Mouse (Mus musculus) liver, embryonic 12.5 days (tissue): Measurements from ENCODE around the gene Prss21. TPM values are rescaled to one million over a fixed set of nuclear protein-coding genes. Genes with fewer than 3 reads are reported as not detected.
"Not testable (repeated sequence)": the region's sequence is repeated elsewhere in the genome, so short reads cannot be mapped to it uniquely, and the experiment has no call there.

Source experiments
- ATAC-seq: fragments of 200-750 bp; cut with Nextera tagmentation; 2 replicates; pipeline ENCODE4 v1.8.0; 2017; ENCODE audit warnings: moderate number of reproducible peaks, mild to moderate bottlenecking, moderate library complexity
- H3K27ac ChIP-seq: fragments of 300-500 bp; sonication (generic); 2 replicates; pipeline ENCODE4 v1.5.1; 2016; ENCODE audit warnings: mild to moderate bottlenecking
- H3K27me3 ChIP-seq: fragments of 300-500 bp; sonication (generic); replicated peaks from 2 replicates; pipeline ENCODE4 v1.6.1; 2016; ENCODE audit warnings: mild to moderate bottlenecking, moderate library complexity
- H3K36me3 ChIP-seq: fragments of 300-500 bp; sonication (generic); 2 replicates; pipeline ENCODE4 v1.6.1; 2016; ENCODE audit warnings: mild to moderate bottlenecking, moderate library complexity
- H3K4me1 ChIP-seq: fragments of 300-500 bp; sonication (generic); 2 replicates; pipeline ENCODE4 v1.6.1; 2016
- H3K4me2 ChIP-seq: fragments of 300-500 bp; sonication (generic); 2 replicates; pipeline ENCODE4 v1.6.1; 2016; ENCODE audit warnings: mild to moderate bottlenecking, moderate library complexity
- H3K4me3 ChIP-seq: fragments of 300-500 bp; sonication (generic); 2 replicates; pipeline ENCODE4 v1.5.1; 2016; ENCODE audit warnings: mild to moderate bottlenecking, moderate library complexity
- H3K9ac ChIP-seq: fragments of 300-500 bp; sonication (generic); 2 replicates; pipeline ENCODE4 v1.6.1; 2016; ENCODE audit warnings: mild to moderate bottlenecking, moderate library complexity
- H3K9me3 ChIP-seq: fragments of 300-500 bp; sonication (generic); replicated peaks from 2 replicates; pipeline ENCODE4 v1.6.1; 2016; ENCODE audit warnings: mild to moderate bottlenecking, moderate library complexity
- WGBS: fragments of 180-500 bp; shearing (Covaris S2); methylation state at CpG from one replicate; pipeline ENCODE4 v1.1.7; 2016; ENCODE audit not compliant: insufficient replicate concordance; 5-methylcytosine and 5-hydroxymethylcytosine counted together
- microRNA-seq: library from miRNA; unstranded; fragments of <30 nt; microRNA quantifications from one replicate; pipeline ENCODE4, GENCODE M21; 2017
- polyA plus RNA-seq: library from polyadenylated mRNA; unstranded; fragments of >200 nt; fragmentation: Nextera tagmentation; extraction: Ambion mirVana; gene quantifications from 2 replicates; pipeline ENCODE4 v1.2.1, GENCODE M21; 2016

Prss21 gene
- polyA plus RNA-seq, 1 experiment from 2014 or later: not detected

- no peak overlapping the region for H3K27ac ChIP-seq
- no peak overlapping the region for H3K9ac ChIP-seq
- H3K36me3 ChIP-seq: no peaks in the 10 kb centered on the region
- no peak overlapping the region for H3K4me3 ChIP-seq
- ATAC-seq: no peak
- H3K4me1 ChIP-seq: no peaks in the 10 kb centered on the region
- H3K27me3 ChIP-seq: no peaks in the 10 kb centered on the region
- WGBS: 41% methylated on average over 8 of the region's 8 CpGs
- H3K9me3 ChIP-seq: no peaks in the 10 kb centered on the region
- no peak overlapping the region for H3K4me2 ChIP-seq
These were observed 6.3 kb downstream of the Prss21 start for GRCm38 (mm10) chr17:23873884-23874856.

- Histone ChIP-seq H3K36me3 (no peaks in the 10 kb centered on the region), H3K9me3 (no peaks in the 10 kb centered on the region), H3K4me3 (no peak overlapping the region), H3K4me2 (no peak overlapping the region), H3K27me3 (no peaks in the 10 kb centered on the region), H3K27ac (no peak overlapping the region), H3K4me1 (no peaks in the 10 kb centered on the region), H3K9ac (no peak overlapping the region)
- ATAC-seq: no peak
- WGBS: 35% methylated on average over 3 of the region's 3 CpGs
These were observed 8.9 kb downstream of the Prss21 start for GRCm38 (mm10) chr17:23876741-23877140.

GRCm38 (mm10) chr17:23877166-23877565 is 9.3 kb downstream of the Prss21 start:
- Histone ChIP-seq H3K4me3 (no peak overlapping the region), H3K4me1 (no peaks in the 10 kb centered on the region), H3K36me3 (no peaks in the 10 kb centered on the region), H3K9ac (no peak overlapping the region), H3K4me2 (no peak overlapping the region), H3K9me3 (no peaks in the 10 kb centered on the region), H3K27me3 (no peaks in the 10 kb centered on the region), H3K27ac (no peak overlapping the region)
- no peak for ATAC-seq
- 81% methylated on average over 2 of the region's 2 CpGs for WGBS

DNA sequence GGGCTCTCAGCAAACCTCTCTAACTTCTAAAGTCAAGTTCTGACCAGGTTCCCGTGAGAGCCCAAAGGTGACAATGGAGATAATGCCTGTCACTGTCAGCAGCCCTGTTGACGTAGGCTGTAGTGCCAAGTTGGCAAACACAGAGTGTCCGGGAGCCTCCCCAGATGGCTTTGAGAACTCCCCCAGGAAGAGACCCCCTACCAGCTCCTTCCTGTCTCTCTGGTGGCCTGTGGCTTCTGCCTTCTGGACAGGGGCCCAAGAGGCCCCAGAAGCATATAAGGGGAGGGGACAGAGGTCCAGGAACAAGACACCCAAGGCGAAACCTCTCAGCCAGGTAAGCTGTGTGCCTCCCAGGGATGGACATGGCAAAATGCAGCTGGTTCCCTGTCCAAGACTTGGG is 12.7 kb downstream of the Prss21 start, which contains the start of the genes Dcpp1 and Dcpp2:
TSS of gene Dcpp1 (plus strand) at position 301 of the 400 bp plus-strand sequence.
TSS of gene Dcpp2 (plus strand) at position 305 of the 400 bp plus-strand sequence.
- not testable (repeated sequence) for H3K36me3 ChIP-seq, H3K4me1 ChIP-seq, H3K9me3 ChIP-seq, H3K9ac ChIP-seq, H3K4me3 ChIP-seq, H3K27ac ChIP-seq, H3K4me2 ChIP-seq, ATAC-seq, H3K27me3 ChIP-seq
- 49% methylated on average over 4 of the region's 4 CpGs for WGBS

- not testable (repeated sequence) for ATAC-seq
These were observed 49.3 kb downstream of the Prss21 start, which contains the start of gene Dcpp3 for GRCm38 (mm10) chr17:23917158-23917557. TSS of gene Dcpp3 (plus strand) at chr17:23917458.

More at GRCm38 (mm10) chr17:23917158-23917557, 49.3 kb downstream of the Prss21 start, which contains the start of gene Dcpp3:
- WGBS: 52% methylated on average over 4 of the region's 4 CpGs
- H3K27me3 ChIP-seq, H3K36me3 ChIP-seq, H3K9ac ChIP-seq, H3K4me3 ChIP-seq, H3K27ac ChIP-seq, H3K4me2 ChIP-seq, H3K9me3 ChIP-seq, H3K4me1 ChIP-seq: not testable (repeated sequence)

Small RNAs within 50 kb of the gene (microRNA-seq; reads per million reads assigned to microRNA genes)
- 2.8 reads per million for gene Mir5125

Other genes starting within 250 kb of the Prss21 start
- 0.20 and 0.28 TPM in 2 replicates for gene Mmp25, start 222.8 kb upstream of the Prss21 start, polyA plus RNA-seq
- gene Bicdl2, start 207.6 kb upstream of the Prss21 start, polyA plus RNA-seq: not detected in 2 replicates
- 23.6 and 25.5 TPM in 2 replicates for gene Hcfc1r1, start 194.5 kb upstream of the Prss21 start, polyA plus RNA-seq
- 31.4 and 36.1 TPM in 2 replicates for gene Thoc6, start 194.2 kb upstream of the Prss21 start, polyA plus RNA-seq
- 7.1 and 7.8 TPM in 2 replicates for gene Tnfrsf12a, start 190.6 kb upstream of the Prss21 start, polyA plus RNA-seq
- 0.78 and 2.3 TPM in 2 replicates for gene Cldn6, start 188.8 kb upstream of the Prss21 start, polyA plus RNA-seq
- gene Cldn9, start 184.0 kb upstream of the Prss21 start, polyA plus RNA-seq: 0.08 and 0.11 TPM in 2 replicates
- 0.05 and 0.10 TPM in 2 replicates for gene 1520401A03Rik, start 145.3 kb upstream of the Prss21 start, polyA plus RNA-seq
- 41.1 and 42.1 TPM in 2 replicates for gene Pkmyt1, start 141.7 kb upstream of the Prss21 start, polyA plus RNA-seq
- gene Paqr4, start 127.2 kb upstream of the Prss21 start, polyA plus RNA-seq: 7.4 and 8.4 TPM in 2 replicates
- 0.17 and 0.55 TPM in 2 replicates for gene Kremen2, start 122.2 kb upstream of the Prss21 start, polyA plus RNA-seq
- 22.4 and 22.6 TPM in 2 replicates for gene Flywch1, start 96.5 kb upstream of the Prss21 start, polyA plus RNA-seq
- gene Flywch2, start 82.0 kb upstream of the Prss21 start, polyA plus RNA-seq: 2.9 and 3.6 TPM in 2 replicates
- 334 and 339 TPM in 2 replicates for gene Srrm2, start 77.5 kb upstream of the Prss21 start, polyA plus RNA-seq
- 588 and 602 TPM in 2 replicates for gene Elob, start 38.9 kb upstream of the Prss21 start, polyA plus RNA-seq
- not detected in 2 replicates for gene Prss33, start 32.0 kb upstream of the Prss21 start, polyA plus RNA-seq
- not detected in 2 replicates for gene Prss32, start 24.2 kb upstream of the Prss21 start, polyA plus RNA-seq
- gene Prss41, start 23.9 kb upstream of the Prss21 start, polyA plus RNA-seq: 0.32 and 0.45 TPM in 2 replicates
- gene Dcpp1, start 12.8 kb downstream of the Prss21 start, polyA plus RNA-seq: not detected in 2 replicates
- gene Dcpp2, start 12.8 kb downstream of the Prss21 start, polyA plus RNA-seq: not detected in 2 replicates
- not detected in 2 replicates for gene Dcpp3, start 49.4 kb downstream of the Prss21 start, polyA plus RNA-seq
- not detected in 2 replicates for gene Sbp, start 73.6 kb downstream of the Prss21 start, polyA plus RNA-seq
- not detected in 2 replicates for gene Sbpl, start 87.2 kb downstream of the Prss21 start, polyA plus RNA-seq
- not detected in 2 replicates for gene Prss30, start 112.5 kb downstream of the Prss21 start, polyA plus RNA-seq
- gene Prss22, start 130.0 kb downstream of the Prss21 start, polyA plus RNA-seq: not detected in 2 replicates
- gene Prss27, start 170.1 kb downstream of the Prss21 start, polyA plus RNA-seq: not detected in 2 replicates
- 27.7 and 29.1 TPM in 2 replicates for gene Kctd5, start 205.4 kb downstream of the Prss21 start, polyA plus RNA-seq